Mouse (Mus musculus): Measurements from ENCODE around the gene Usmg5. TPM values are rescaled to one million over a fixed set of nuclear protein-coding genes. Genes with fewer than 3 reads are reported as not detected.
A peak's percentile ranks its signal among the peaks of the same experiment; 100 is the strongest.

Usmg5 gene
- total and polyA plus RNA-seq, 2 experiments: 125 to 264 TPM

GRCm38 (mm10) chr19:47047236-47047833 is 43.1 kb downstream of the Usmg5 start:
- WGBS: 95% methylated on average over 13 of the region's 13 CpGs

GRCm38 (mm10) chr19:47046343-47046742 is 44.1 kb downstream of the Usmg5 start:
- Histone ChIP-seq H3K9ac (ENCODE audit: low read depth, low read length) (no peak overlapping the region), H3K79me2 (ENCODE audit: control insufficient read depth, insufficient read depth, low read length) (peaks cover 4% of the 10 kb centered on the region; the same call in 1 of the 2 replicates), H3K4me1 (ENCODE audit: control insufficient read depth, insufficient read depth, low read length) (peaks cover 3% of the 10 kb centered on the region), H3K27ac (replicated peaks; ENCODE audit: insufficient read depth, low read depth, low read length) (no peak overlapping the region), H3K4me3 (ENCODE audit: insufficient read depth, low read depth, low read length) (no peak overlapping the region), H3K36me3 (ENCODE audit: control insufficient read depth, insufficient read depth, low read length) (peaks cover 13% of the 10 kb centered on the region; the same call in 1 of the 2 replicates), H3K27me3 (ENCODE audit: control insufficient read depth, insufficient read depth, low read length) (no peaks in the 10 kb centered on the region)
- 97% methylated on average over 1 of the region's 1 CpGs for WGBS
- TF ChIP-seq CTCF (IDR thresholded peaks at IDR 0.05; ENCODE audit: low read depth, low read length): peak; percentile 20; the same call in 1 of the 2 replicates
- no peak for TF ChIP-seq POLR2A (IDR thresholded peaks at IDR 0.05; ENCODE audit: extremely low read depth, insufficient read depth, low read length)
- DNase-seq (ENCODE audit: extremely low read depth, low read depth, low spot score): no peak

More at GRCm38 (mm10) chr19:47047236-47047833, 43.1 kb downstream of the Usmg5 start:
- H3K36me3 ChIP-seq (ENCODE audit: control insufficient read depth, insufficient read depth, low read length): peaks cover 10% of the 10 kb centered on the region; the same call in 1 of the 2 replicates
- H3K4me3 ChIP-seq (ENCODE audit: insufficient read depth, low read depth, low read length): no peak overlapping the region
- peaks cover 4% of the 10 kb centered on the region; the same call in 1 of the 2 replicates for H3K79me2 ChIP-seq (ENCODE audit: control insufficient read depth, insufficient read depth, low read length)
- no peak for DNase-seq (ENCODE audit: extremely low read depth, low read depth, low spot score)
- H3K4me1 ChIP-seq (ENCODE audit: control insufficient read depth, insufficient read depth, low read length): peaks cover 3% of the 10 kb centered on the region
- H3K27me3 ChIP-seq (ENCODE audit: control insufficient read depth, insufficient read depth, low read length): no peaks in the 10 kb centered on the region
- no peak overlapping the region for H3K9ac ChIP-seq (ENCODE audit: low read depth, low read length)
- no peak for TF ChIP-seq CTCF (IDR thresholded peaks at IDR 0.05; ENCODE audit: low read depth, low read length)
- H3K27ac ChIP-seq (replicated peaks; ENCODE audit: insufficient read depth, low read depth, low read length): no peak overlapping the region

GRCm38 (mm10) chr19:47043608-47044007 is 46.8 kb downstream of the Usmg5 start:
- H3K4me1 ChIP-seq (ENCODE audit: control insufficient read depth, insufficient read depth, low read length): no peaks in the 10 kb centered on the region
- 52% methylated on average over 3 of the region's 3 CpGs for WGBS
- peak; percentile 34 for DNase-seq (ENCODE audit: extremely low read depth, low read depth, low spot score)
- no peak overlapping the region for H3K9ac ChIP-seq (ENCODE audit: low read depth, low read length)
- TF ChIP-seq POLR2A (IDR thresholded peaks at IDR 0.05; ENCODE audit: extremely low read depth, insufficient read depth, low read length): no peak
- TF ChIP-seq CTCF (IDR thresholded peaks at IDR 0.05; ENCODE audit: low read depth, low read length): no peak
- H3K36me3 ChIP-seq (ENCODE audit: control insufficient read depth, insufficient read depth, low read length): peaks cover 28% of the 10 kb centered on the region; the same call in 1 of the 2 replicates
- no peaks in the 10 kb centered on the region for H3K27me3 ChIP-seq (ENCODE audit: control insufficient read depth, insufficient read depth, low read length)
- H3K4me3 ChIP-seq (ENCODE audit: insufficient read depth, low read depth, low read length): no peak overlapping the region
- H3K79me2 ChIP-seq (ENCODE audit: control insufficient read depth, insufficient read depth, low read length): no peaks in the 10 kb centered on the region
- H3K27ac ChIP-seq (replicated peaks; ENCODE audit: insufficient read depth, low read depth, low read length): no peak overlapping the region

GRCm38 (mm10) chr19:47040720-47041473 is 49.5 kb downstream of the Usmg5 start:
- no peaks in the 10 kb centered on the region for H3K79me2 ChIP-seq (ENCODE audit: control insufficient read depth, insufficient read depth, low read length)
- TF ChIP-seq CTCF (IDR thresholded peaks at IDR 0.05; ENCODE audit: low read depth, low read length): no peak
- TF ChIP-seq POLR2A (IDR thresholded peaks at IDR 0.05; ENCODE audit: extremely low read depth, insufficient read depth, low read length): no peak
- H3K27me3 ChIP-seq (ENCODE audit: control insufficient read depth, insufficient read depth, low read length): no peaks in the 10 kb centered on the region
- no peaks in the 10 kb centered on the region for H3K4me1 ChIP-seq (ENCODE audit: control insufficient read depth, insufficient read depth, low read length)
- H3K4me3 ChIP-seq (ENCODE audit: insufficient read depth, low read depth, low read length): no peak overlapping the region
- H3K27ac ChIP-seq (replicated peaks; ENCODE audit: insufficient read depth, low read depth, low read length): no peak overlapping the region
- peaks cover 36% of the 10 kb centered on the region; the same call in 1 of the 2 replicates for H3K36me3 ChIP-seq (ENCODE audit: control insufficient read depth, insufficient read depth, low read length)
- no peak for DNase-seq (ENCODE audit: extremely low read depth, low read depth, low spot score)
- H3K9ac ChIP-seq (ENCODE audit: low read depth, low read length): no peak overlapping the region
- WGBS: 75% methylated on average over 3 of the region's 3 CpGs

GRCm38 (mm10) chr19:47036596-47036995 is 53.9 kb downstream of the Usmg5 start:
- H3K4me3 ChIP-seq (ENCODE audit: insufficient read depth, low read depth, low read length): no peak overlapping the region
- H3K27me3 ChIP-seq (ENCODE audit: control insufficient read depth, insufficient read depth, low read length): no peaks in the 10 kb centered on the region
- peaks cover 48% of the 10 kb centered on the region; the same call in 1 of the 2 replicates for H3K36me3 ChIP-seq (ENCODE audit: control insufficient read depth, insufficient read depth, low read length)
- no peak overlapping the region for H3K27ac ChIP-seq (replicated peaks; ENCODE audit: insufficient read depth, low read depth, low read length)
- no peaks in the 10 kb centered on the region for H3K4me1 ChIP-seq (ENCODE audit: control insufficient read depth, insufficient read depth, low read length)
- no peaks in the 10 kb centered on the region for H3K79me2 ChIP-seq (ENCODE audit: control insufficient read depth, insufficient read depth, low read length)
- WGBS: 90% methylated on average over 3 of the region's 3 CpGs
- no peak overlapping the region for H3K9ac ChIP-seq (ENCODE audit: low read depth, low read length)
- DNase-seq (ENCODE audit: extremely low read depth, low read depth, low spot score): no peak
- no peak for TF ChIP-seq CTCF (IDR thresholded peaks at IDR 0.05; ENCODE audit: low read depth, low read length)
- no peak for TF ChIP-seq POLR2A (IDR thresholded peaks at IDR 0.05; ENCODE audit: extremely low read depth, insufficient read depth, low read length)
